8 mouse cellular contexts compared by ENCODE assay signal in the genomic region with DNA sequence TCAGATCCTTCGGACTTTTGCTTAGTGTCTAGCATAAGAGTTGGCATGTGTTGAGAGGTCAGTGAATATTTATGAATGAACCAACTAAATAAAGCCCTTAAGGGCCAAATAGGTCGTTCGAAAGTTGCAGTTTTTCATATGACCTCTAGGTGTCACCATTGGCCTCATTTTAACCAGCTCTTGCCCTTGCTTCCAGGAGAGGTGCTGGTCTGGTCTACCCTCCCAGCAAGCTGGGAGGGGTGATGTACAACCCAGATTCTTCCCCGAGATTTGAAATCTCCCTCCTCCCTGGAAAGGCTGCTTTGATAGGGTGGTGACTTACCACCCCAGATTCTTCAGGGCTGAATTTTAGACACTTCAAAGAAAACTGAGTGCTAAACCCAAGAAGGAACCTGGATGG. TPM values are rescaled to one million over a fixed set of nuclear protein-coding genes. Genes with fewer than 3 reads are reported as not detected.
A peak's percentile ranks its signal among the peaks of the same experiment; 100 is the strongest.
DNase-seq lines count a peak whose midpoint lies in the region; ATAC-seq and TF ChIP-seq lines count a peak whose summit lies in the region.
"Had no signal": no experiment of that assay in that cellular context is flagged by ENCODE, and none has a peak within 500 bp of the region (broad histone marks: within the 10 kb centered on the region; RNA-seq: fewer than 3 reads in every experiment).

No protein-coding gene starts in this region.

- peak; percentile 20 to 60 for DNase-seq in left cerebral cortex, postnatal 14 days (ENCODE audit: low spot score in 2 of 2)
- DNase-seq in left cerebral cortex, postnatal 4 days, result no peak
- DNase-seq in ES-CJ7 (ENCODE audit: low read depth, low spot score), result peak; percentile 85
- peak; percentile 70 for DNase-seq in c-Kit-positive CD71-positive TER-119-negative erythroid progenitor cells, embryonic 14.5 days (ENCODE audit: low read depth)
- peak; percentile 32 for DNase-seq in heart, postnatal 4 days
- peak; percentile 29 for DNase-seq in stomach, postnatal 0 days (ENCODE audit: low spot score)

- no peak overlapping the region for H3K4me2 ChIP-seq in lung, embryonic 15.5 days
- H3K4me2 ChIP-seq in stomach, postnatal 0 days (replicated peaks; ENCODE audit: low read depth), result no peak overlapping the region

- peaks cover 5% of the 10 kb centered on the region; the same call in 1 of the 2 replicates for H3K4me1 ChIP-seq in lung, embryonic 15.5 days
- H3K4me1 ChIP-seq in stomach, postnatal 0 days (replicated peaks; ENCODE audit: control insufficient read depth, insufficient read depth), result no peaks in the 10 kb centered on the region; the same call in 1 of the 2 replicates

- intact Hi-C loops in left cerebral cortex, postnatal 14 days (cut with DNase I), result loop anchor here (1.0 to 5.0 kb wide), 2 partner anchors 49 to 163 kb away; a partner anchor contains a TSS
- intact Hi-C loops in left cerebral cortex, postnatal 4 days (cut with DNase I), result loop anchor here (2.0 kb wide), 1 partner anchor 159 kb away; no protein-coding TSS in a partner anchor

- no peaks in the 10 kb centered on the region for H3K9me3 ChIP-seq in lung, embryonic 15.5 days
- no peaks in the 10 kb centered on the region for H3K9me3 ChIP-seq in stomach, postnatal 0 days (ENCODE audit: control insufficient read depth, low read length)

- H3K27me3 ChIP-seq in lung, embryonic 15.5 days, result no peaks in the 10 kb centered on the region
- no peaks in the 10 kb centered on the region for H3K27me3 ChIP-seq in stomach, postnatal 0 days (ENCODE audit: control insufficient read depth, insufficient read depth, low read length)

- no peaks in the 10 kb centered on the region for H3K36me3 ChIP-seq in lung, embryonic 15.5 days
- no peaks in the 10 kb centered on the region for H3K36me3 ChIP-seq in stomach, postnatal 0 days (ENCODE audit: control insufficient read depth, insufficient read depth, low read length)

- H3K27ac ChIP-seq in lung, embryonic 15.5 days, result no peak overlapping the region
- H3K27ac ChIP-seq in stomach, postnatal 0 days (replicated peaks), result no peak overlapping the region

- no peak overlapping the region for H3K4me3 ChIP-seq in lung, embryonic 15.5 days
- no peak overlapping the region for H3K4me3 ChIP-seq in stomach, postnatal 0 days (ENCODE audit: low read depth, low read length)
- H3K4me3 ChIP-seq: myocyte had no signal

- no peak for TF ChIP-seq EP300 in stomach, postnatal 0 days (optimal IDR thresholded peaks at IDR 0.05)

- ATAC-seq in lung, embryonic 15.5 days (ENCODE audit: borderline replicate concordance, extremely low read depth, low FRiP score, low TSS enrichment), result peak; percentile 55; the same call in 1 of the 2 replicates
- 0 out of 2 replicates have a peak, but pooled peaks have one; percentile 38 for ATAC-seq in stomach, postnatal 0 days (ENCODE audit: low FRiP score, low TSS enrichment)

- peak; percentile 86 for TF ChIP-seq CTCF in stomach, postnatal 0 days (IDR thresholded peaks at IDR 0.05; ENCODE audit: low read depth)

- H3K9ac ChIP-seq in lung, embryonic 15.5 days, result no peak overlapping the region
- H3K9ac ChIP-seq in stomach, postnatal 0 days (ENCODE audit: low read length), result no peak overlapping the region

- WGBS in lung, embryonic 15.5 days, result 2% methylated on average over 4 of the region's 4 CpGs
- WGBS in stomach, postnatal 0 days, result 0% methylated on average over 4 of the region's 4 CpGs

RNA-seq across cellular contexts. Expression of a gene that starts 6.3 kb away (rescaled TPM):
- total RNA-seq in left cerebral cortex, postnatal 14 days (2021), result under 1 TPM; 0.44 to 0.72 TPM
- total RNA-seq in left cerebral cortex, postnatal 4 days (2021), result under 1 TPM; 0.82 to 0.83 TPM
- total RNA-seq in heart, postnatal 4 days (2021), result 1 to 10 TPM; 1.3 to 2.2 TPM
- 0.52 and 0.71 TPM in 2 replicates for polyA plus RNA-seq in lung, embryonic 15.5 days (2015; fragmentation: Nextera tagmentation; extraction: Ambion mirVana)
- 0.51 and 0.85 TPM in 2 replicates for polyA plus RNA-seq in stomach, postnatal 0 days (2015; fragmentation: Nextera tagmentation; extraction: Ambion mirVana)

RNA-seq across cellular contexts. Expression of a gene that starts 20.3 kb away (rescaled TPM):
- total RNA-seq in left cerebral cortex, postnatal 14 days (2021), result 1 to 10 TPM; 1.5 to 3.2 TPM
- total RNA-seq in left cerebral cortex, postnatal 4 days (2021), result 1 to 10 TPM; 3.8 to 3.9 TPM
- 1 to 10 TPM; 4.0 to 4.2 TPM for total RNA-seq in heart, postnatal 4 days (2021)
- 17.2 and 18.6 TPM in 2 replicates for polyA plus RNA-seq in lung, embryonic 15.5 days (2015; fragmentation: Nextera tagmentation; extraction: Ambion mirVana)
- polyA plus RNA-seq in stomach, postnatal 0 days (2015; fragmentation: Nextera tagmentation; extraction: Ambion mirVana), result 3.1 and 3.9 TPM in 2 replicates

RNA-seq across cellular contexts. Expression of a gene that starts 20.4 kb away (rescaled TPM):
- 10 to 100 TPM; 12.1 to 12.7 TPM for total RNA-seq in left cerebral cortex, postnatal 14 days (2021)
- 10 to 100 TPM; 18.1 to 18.9 TPM for total RNA-seq in left cerebral cortex, postnatal 4 days (2021)
- 10 to 100 TPM; 13.3 to 15.4 TPM for total RNA-seq in heart, postnatal 4 days (2021)
- polyA plus RNA-seq in lung, embryonic 15.5 days (2015; fragmentation: Nextera tagmentation; extraction: Ambion mirVana), result 36.4 and 37.8 TPM in 2 replicates
- 16.0 and 17.3 TPM in 2 replicates for polyA plus RNA-seq in stomach, postnatal 0 days (2015; fragmentation: Nextera tagmentation; extraction: Ambion mirVana)

RNA-seq across cellular contexts. Expression of a gene that starts 49.4 kb away (rescaled TPM):
- 1 to 10 TPM; 7.2 to 9.0 TPM for total RNA-seq in left cerebral cortex, postnatal 14 days (2021)
- total RNA-seq in left cerebral cortex, postnatal 4 days (2021), result 10 to 100 TPM; 14.0 to 14.5 TPM
- total RNA-seq in heart, postnatal 4 days (2021), result 1 to 10 TPM; 2.1 to 2.4 TPM
- polyA plus RNA-seq in lung, embryonic 15.5 days (2015; fragmentation: Nextera tagmentation; extraction: Ambion mirVana), result 0.56 and 0.58 TPM in 2 replicates
- 0.04 and 0.06 TPM in 2 replicates for polyA plus RNA-seq in stomach, postnatal 0 days (2015; fragmentation: Nextera tagmentation; extraction: Ambion mirVana)
- polyA plus RNA-seq: myocyte had no signal
